Mouse (Mus musculus) adrenal gland (tissue): ENCODE results near the gene Lurap1.

Source experiments
- intact Hi-C: fragments of 180-260 bp; cut with DNase I; formaldehyde crosslinking; loops from one replicate; pipeline ENCODE4 v1.15.1; 2025

The Lurap1 gene

GRCm38 (mm10) chr4:116164759-116165554, 13.8 kb upstream of the Lurap1 start:
- intact Hi-C loops, result loop anchor here (5.0 to 10.0 kb wide), 2 partner anchors 117 to 280 kb away; no protein-coding TSS in a partner anchor

DNA sequence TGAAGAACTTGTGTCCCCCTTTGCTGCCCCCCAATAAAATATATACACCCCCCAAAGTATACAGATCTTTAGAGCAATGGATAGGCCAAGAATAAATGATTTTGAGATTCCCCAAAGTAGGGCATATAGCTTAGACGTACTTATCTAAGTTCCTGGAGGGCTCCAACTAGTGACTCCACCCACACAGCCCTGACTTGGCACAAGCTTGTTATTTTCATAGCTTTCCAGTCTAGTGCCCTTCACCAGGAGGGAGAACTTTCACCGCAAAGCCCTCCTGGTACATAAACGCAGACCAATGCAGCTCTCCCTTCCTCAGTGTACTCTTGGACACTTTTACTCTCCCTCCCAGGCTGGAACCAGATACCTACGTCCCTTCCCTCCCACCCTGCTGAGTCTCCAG, 11.0 kb upstream of the Lurap1 start:
- intact Hi-C loops, result loop anchor here (10.0 kb wide), 1 partner anchor 283 kb away; no protein-coding TSS in a partner anchor

DNA sequence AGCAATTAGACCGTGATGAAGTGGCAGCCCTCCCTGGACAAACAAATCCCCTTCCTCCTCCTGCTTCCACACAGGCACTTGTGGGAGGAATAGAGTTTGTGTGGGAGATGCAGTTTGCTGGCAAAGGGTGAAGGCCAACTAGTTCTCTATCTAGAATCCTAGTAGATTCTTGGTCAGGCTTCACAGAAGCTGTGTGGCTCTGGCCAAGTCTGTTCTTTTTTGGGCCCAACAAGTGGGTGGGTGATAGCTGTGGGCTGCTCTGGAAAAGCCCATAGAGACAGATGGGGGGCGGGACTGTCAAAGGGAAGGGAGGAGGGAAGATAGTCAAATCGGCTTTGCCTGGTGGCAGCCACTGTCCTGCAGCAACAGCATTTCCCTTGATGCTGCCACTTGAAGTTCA, 9.6 kb upstream of the Lurap1 start:
- intact Hi-C loops, result loop anchor here (10.0 kb wide), 1 partner anchor 284 kb away; no protein-coding TSS in a partner anchor

- intact Hi-C loops, result loop anchor here (10.0 kb wide), 1 partner anchor 285 kb away; no protein-coding TSS in a partner anchor
Measured at GRCm38 (mm10) chr4:116159912-116160311, 8.8 kb upstream of the Lurap1 start.

DNA sequence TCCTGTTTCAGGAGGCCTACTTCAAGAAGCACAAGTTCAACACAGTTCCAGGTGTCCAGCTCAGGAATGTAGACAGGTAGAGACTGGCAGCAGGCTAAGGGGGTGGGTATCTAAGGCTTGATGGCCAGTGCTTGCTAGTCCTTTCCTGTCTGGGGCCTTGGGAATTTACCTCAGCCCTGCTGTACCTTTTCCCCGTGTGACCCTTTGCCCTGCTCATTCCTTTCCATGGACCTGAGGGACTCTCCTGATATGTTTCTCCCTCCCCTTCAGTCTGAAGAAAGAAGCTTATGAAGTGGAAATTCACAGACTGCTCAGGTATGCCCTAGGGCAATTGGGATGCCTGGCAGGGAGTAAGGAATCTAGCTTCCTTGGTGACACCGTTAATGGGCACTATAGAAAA, 6.7 kb upstream of the Lurap1 start:
- intact Hi-C loops, result no loop called here

- intact Hi-C loops, result no loop called here
Measured at GRCm38 (mm10) chr4:116152702-116153101, 1.6 kb upstream of the Lurap1 start.

DNA sequence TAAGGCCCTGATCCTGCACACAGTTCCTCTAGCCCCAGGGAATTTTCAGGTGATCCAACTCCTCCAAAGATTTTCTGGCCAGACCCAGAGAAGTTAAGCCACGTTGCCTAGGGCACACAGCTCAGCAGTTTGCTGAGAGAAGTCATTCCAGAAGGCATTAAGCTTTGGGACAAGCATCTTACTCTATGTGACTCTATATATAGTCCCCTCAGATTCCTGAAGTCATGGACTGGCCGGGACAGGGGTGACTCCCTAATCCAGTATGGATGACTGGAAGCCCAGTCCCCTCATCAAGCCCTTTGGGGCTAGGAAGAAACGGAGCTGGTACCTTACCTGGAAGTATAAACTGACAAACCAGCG, 296 bp downstream of the Lurap1 start:
- intact Hi-C loops, result no loop called here

DNA sequence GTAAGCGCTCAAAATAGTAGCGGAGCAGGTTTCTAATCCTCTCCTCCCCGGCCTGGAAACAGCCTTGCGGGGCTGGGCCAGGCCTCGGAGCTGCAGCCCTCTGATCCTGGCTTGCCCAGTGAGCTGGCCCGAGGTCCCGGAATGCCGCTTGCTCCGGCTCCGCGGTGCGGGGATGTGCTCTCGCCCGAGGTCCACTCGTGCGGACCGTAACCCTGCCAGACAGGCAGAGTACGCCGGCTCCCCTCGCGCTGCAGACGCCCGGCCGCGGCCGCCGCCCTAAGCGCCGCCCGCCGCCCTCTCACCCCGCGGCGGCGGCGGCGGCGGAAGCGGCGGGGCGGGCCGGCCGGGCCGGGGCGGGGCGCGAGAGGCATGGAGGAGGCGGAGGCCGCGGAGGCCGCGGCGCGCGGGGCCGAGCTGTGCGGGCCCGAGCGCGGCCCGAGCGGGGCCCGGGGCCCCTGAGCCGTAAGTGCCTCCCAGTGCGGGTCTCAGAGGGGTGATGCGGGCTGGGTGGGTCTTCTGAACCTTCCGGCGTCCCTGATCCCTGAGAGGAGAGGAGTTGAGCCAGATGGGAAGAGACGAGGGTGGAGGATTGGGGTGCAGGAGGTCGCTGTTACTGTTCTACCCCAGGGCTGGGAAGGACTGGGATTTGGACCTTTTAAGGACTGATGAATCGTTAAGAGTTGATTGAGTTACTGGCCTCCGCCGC, 829 bp downstream of the Lurap1 start:
- intact Hi-C loops, result no loop called here

DNA sequence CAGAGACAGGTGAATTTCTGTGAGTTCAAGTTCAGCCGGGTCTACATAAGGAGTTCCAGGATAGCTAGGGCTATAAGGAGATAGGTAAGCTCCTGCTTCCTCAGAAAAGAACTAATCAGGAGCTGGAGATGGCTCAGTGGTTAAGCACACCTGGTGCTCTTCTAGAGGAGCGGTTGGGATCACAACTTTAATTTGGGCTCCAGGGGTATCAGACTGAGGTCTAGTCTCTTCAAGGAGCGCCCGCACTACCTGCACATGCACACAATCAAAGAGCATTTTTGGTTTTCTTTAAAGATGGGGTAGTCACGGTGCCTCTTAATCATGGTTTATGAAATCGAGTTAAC, 1.4 kb downstream of the Lurap1 start:
- intact Hi-C loops, result no loop called here

DNA sequence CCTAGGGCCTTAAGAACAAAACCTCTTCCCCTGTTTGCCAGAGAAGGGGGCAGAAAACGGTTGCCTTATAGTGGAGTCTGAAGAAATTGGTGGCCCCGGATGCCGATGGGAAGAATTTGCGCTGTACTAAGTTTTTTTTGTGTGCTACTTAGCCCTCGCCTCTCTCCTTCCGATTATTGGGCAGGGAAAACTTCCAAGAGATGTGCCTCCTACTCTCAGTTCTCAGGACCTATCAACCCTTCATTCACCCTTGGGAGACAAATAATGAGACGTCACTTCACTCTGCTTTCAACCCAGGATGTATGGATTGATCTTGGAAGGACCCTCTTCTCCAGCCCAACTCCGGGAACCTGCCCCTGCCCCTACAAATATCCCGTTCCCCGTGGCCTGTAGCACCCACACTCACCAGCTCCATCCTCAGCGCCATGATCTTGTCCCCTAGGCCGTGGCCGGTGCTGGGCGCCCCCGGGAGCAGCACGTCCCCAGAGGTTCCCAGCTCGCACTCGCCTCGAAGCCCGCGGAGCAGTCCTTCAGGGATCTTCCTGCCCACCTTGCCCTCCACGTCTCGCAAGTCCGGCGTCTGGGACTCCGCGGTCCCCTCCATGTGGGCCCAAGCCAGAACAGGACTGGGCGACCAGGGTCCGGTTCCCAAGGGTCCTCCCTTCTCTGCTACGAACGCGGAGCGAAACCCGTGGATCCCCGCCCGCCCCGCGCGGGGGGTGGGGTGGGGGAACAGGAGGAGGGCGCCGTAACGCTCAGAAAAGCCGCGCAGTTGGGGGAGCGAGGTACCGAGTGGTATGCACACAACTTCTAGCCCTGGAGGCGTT, 7.0 kb downstream of the Lurap1 start:
- intact Hi-C loops, result no loop called here

- intact Hi-C loops, result no loop called here
Measured at GRCm38 (mm10) chr4:116143317-116143811, 7.8 kb downstream of the Lurap1 start.

- intact Hi-C loops, result no loop called here
Measured at GRCm38 (mm10) chr4:116142269-116142668, 8.9 kb downstream of the Lurap1 start.

DNA sequence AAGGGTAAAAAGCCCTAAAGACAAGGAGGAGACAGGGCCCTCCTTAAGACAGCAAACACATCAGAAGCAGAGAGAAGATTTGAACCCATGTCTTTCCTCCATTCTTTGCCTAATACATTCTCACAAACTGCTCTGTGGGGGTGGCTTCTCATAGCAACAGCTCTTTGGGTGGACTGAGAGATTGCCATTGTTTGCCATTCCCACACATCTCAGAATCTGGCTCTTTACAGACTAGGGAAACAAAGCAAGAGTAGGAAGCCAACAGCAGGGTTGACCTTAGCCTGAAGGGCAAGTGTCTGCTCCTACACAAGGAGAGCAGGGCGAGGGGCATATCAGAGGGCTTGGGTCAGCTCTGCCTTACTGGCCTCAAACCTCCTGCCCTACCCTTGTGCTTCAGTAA, 9.4 kb downstream of the Lurap1 start:
- intact Hi-C loops, result no loop called here

DNA sequence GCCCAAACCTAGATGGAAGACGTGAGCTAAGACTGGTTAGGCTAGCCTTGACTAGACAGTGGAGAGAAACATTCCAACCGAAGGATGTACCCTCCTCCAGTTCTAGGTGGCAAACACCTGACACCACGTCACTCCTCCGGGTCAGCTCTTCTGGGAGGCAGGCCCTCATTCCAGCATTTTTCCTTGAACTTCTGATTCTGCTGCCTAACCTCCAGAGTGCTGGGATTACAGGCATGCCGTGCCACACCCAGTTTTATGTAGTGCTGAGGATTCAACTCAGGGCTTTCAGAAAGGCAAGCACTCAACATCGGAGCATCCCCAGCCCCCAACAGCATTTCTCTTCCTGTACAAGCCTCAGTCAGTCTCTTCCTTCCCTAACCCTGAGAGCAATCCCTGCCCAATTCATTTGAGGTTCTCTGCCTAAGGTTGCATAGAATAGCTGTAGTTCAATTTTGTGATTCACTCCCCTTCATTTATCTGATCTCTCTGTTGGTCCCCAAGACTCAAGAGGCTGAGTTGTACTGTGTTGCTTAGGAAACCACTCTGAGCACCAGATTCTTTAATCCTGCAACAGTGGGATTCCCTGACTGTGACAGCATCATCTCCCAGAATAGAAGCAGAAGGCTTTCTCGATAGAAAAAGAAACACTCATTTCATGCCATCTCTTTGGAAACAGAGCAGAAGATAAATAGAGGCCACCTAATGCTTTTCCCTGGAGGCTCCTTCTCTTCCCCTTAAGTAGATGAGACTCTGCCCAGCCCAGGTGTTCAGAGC, 10.2 kb downstream of the Lurap1 start:
- intact Hi-C loops, result no loop called here

DNA sequence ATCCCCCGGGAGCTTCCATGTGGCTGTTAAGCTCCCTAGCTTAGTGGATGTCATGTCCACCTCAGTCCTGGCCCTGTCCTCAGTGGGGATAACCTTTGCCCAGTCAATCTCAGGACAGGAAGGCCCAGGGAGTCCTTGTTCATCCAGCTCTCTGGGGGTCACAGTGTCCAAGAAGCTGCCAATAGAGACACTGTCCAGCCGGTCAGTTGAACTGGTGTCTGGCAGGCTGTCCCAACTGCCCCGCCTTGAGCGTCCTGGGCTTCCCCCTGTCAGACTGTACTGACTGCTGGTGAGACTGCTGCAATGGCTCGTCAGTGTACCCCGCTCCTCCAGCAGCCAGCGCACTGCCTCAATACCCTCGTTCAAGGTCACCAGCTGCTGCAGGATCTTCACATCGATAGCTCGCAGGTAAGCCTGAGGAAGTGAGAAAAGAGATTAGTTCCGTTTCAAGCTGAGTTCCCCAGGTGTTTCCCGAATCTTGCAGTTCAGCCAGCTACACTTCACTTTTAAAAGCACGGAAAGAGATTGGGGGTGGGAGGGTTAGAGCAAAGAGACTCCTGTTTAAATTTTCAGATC, 13.6 kb downstream of the Lurap1 start:
- intact Hi-C loops, result no loop called here

DNA sequence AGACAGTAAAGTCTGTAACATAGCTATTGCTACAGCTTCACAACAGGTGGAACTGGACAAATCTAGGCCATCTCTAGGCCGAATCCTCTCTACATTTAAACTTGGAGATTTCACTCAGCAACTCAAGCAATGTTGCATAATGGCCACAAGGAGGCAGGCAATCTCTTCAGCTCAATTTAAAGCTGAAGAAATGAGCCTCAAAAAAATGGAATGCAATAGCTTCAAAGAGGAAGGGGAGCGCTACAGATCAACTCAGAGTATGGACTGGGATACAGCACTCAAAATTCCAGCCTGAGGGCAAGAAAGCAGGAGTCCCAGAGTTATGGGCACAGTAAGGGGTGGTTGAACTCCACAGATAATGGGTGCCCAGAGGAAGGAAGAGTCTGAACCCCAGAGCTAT, 16.1 kb downstream of the Lurap1 start:
- intact Hi-C loops, result no loop called here

- intact Hi-C loops, result no loop called here
Measured at GRCm38 (mm10) chr4:116133126-116133525, 18.0 kb downstream of the Lurap1 start.

DNA sequence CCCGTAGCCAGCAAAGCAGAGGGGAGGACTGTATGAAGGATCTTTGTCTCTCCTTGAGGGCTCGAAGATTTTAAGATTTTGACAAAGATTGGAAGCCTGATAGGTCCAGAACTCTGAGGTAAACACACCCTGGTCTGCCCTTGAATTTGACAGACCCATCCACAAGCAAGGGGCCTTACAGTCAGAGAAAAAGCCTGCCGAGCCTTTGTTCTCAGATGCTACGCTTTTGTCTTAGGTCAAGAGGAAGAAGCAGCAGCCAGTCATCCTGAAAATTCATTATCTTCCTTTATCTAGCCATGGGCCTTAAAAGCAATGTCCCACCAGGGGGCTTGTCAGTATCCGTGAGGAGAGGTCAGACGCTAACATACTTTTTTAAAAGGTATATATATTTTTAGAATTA, 23.2 kb downstream of the Lurap1 start:
- intact Hi-C loops, result no loop called here

DNA sequence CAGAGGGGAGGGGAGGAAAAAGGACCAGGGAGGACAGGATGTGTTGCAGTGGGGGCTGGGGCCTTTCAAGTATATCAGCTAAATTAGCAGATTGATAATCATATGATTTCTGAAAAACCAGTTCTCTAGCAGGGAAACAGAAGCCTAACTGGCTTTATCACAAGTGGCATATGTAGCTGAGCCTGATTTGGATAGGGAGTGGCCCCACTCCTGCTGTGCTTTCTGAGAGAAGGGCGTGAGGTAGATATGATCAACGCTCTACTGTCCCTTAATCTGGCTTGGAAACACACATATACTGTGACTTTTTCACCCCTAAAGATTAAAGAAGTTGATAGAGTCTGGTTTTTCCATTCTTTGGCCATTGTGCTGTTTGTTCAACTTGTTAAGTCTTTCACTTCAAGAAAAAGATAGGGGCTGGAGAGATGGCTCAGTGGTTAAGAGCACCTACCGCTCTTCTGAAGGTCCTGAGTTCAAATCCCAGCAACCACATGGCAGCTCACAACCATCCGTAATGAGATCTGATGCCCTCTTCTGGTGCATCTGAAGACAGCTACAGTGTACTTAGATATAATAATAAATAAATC, 25.2 kb downstream of the Lurap1 start:
- intact Hi-C loops, result no loop called here
